Mouse (Mus musculus): ENCODE data around the gene Gm20532. TPM values are rescaled to one million over a fixed set of nuclear protein-coding genes. Genes with fewer than 3 reads are reported as not detected.
"Not testable (repeated sequence)": the region's sequence is repeated elsewhere in the genome, so short reads cannot be mapped to it uniquely, and the experiment has no call there.

The Gm20532 gene
- polyA plus RNA-seq, 1 experiment from 2014 or later, result not detected

DNA sequence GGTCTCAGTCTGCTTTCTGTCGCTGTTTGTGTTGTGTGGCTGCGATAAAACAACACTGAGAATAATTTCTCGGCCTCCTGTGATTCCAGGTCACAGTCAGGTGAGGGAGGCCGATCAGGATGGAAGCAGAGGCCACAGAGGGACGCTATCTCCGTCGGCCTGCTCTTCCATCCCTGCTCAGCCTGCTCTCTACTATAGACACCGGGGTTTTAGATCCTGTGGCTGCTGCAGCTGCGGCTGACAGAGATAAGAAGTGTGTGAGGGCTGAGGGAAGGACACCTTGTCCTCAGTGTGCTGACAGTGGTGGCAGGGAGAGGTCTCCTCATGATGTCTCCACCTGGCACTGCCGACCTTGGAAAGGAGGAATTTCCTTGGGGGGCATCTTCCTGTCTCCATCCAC is 76.7 kb downstream of the Gm20532 start:
- Histone ChIP-seq H3K9ac (ENCODE audit: low read depth, low read length) (no peak overlapping the region), H3K4me1 (replicated peaks; ENCODE audit: control insufficient read depth, insufficient read depth, low read length) (no peaks in the 10 kb centered on the region), H3K9me3 (ENCODE audit: control insufficient read depth, low read length) (no peaks in the 10 kb centered on the region), H3K4me3 (ENCODE audit: low read depth, low read length) (no peak overlapping the region), H3K27ac (ENCODE audit: low read depth, low read length) (no peak overlapping the region), H3K27me3 (ENCODE audit: control insufficient read depth, insufficient read depth, low read length) (no peaks in the 10 kb centered on the region), H3K36me3 (ENCODE audit: control insufficient read depth, insufficient read depth, low read length) (no peaks in the 10 kb centered on the region), H3K4me2 (replicated peaks; ENCODE audit: low read depth, low read length) (no peak overlapping the region)
- 85% methylated on average over 10 of the region's 10 CpGs for WGBS
- ATAC-seq (ENCODE audit: low FRiP score) (no peak), DNase-seq (ENCODE audit: low spot score) (no peak)

DNA sequence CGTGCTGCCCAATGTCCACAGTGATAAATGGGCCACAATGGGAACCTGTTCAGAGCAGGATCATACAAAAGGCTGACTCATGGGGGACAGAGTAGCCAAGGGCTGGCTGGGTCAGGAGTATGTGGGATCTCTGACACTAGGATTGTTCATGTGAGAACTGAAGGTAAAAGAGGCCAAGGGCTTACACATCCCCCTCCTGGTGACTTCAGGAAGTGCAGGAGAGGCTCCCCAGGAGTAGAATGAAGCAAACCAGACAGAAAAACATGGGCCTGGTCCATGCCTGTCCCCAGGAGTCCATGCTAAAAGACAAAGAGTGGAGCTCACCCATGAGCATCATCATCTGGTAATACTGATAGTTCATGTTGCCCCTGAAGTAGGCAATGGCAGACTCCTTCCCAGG is 77.1 kb downstream of the Gm20532 start:
- peak; percentile 73 for DNase-seq (ENCODE audit: low spot score)
- H3K27me3 ChIP-seq (ENCODE audit: control insufficient read depth, insufficient read depth, low read length); H3K4me2 ChIP-seq (replicated peaks; ENCODE audit: low read depth, low read length); H3K36me3 ChIP-seq (ENCODE audit: control insufficient read depth, insufficient read depth, low read length); H3K9ac ChIP-seq (ENCODE audit: low read depth, low read length); H3K27ac ChIP-seq (ENCODE audit: low read depth, low read length); H3K4me3 ChIP-seq (ENCODE audit: low read depth, low read length); H3K9me3 ChIP-seq (ENCODE audit: control insufficient read depth, low read length); H3K4me1 ChIP-seq (replicated peaks; ENCODE audit: control insufficient read depth, insufficient read depth, low read length); ATAC-seq (ENCODE audit: low FRiP score): not testable (repeated sequence)
- 89% methylated on average over 1 of the region's 1 CpGs for WGBS

DNA sequence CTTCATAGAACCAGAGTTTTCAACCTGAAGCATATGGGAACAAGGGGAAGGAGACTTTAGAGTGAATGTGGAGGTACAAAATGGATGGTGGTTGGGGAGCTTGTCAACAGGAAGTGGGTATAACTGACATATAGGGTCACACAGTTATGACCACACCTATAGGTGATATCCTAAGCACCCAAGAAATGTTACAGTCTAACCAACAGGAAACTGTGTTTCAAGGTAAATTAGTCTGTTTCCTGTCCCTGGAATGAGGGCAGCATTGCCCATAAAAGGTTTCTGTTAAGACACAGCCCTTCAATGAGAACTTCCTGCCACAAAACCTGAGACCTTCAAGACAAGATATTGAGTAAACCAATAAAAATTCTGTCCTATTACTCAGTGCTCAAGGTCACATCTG is 82.3 kb downstream of the Gm20532 start:
- Histone ChIP-seq H3K4me2 (replicated peaks; ENCODE audit: low read depth, low read length) (no peak overlapping the region), H3K9ac (ENCODE audit: low read depth, low read length) (no peak overlapping the region), H3K27ac (ENCODE audit: low read depth, low read length) (no peak overlapping the region), H3K36me3 (ENCODE audit: control insufficient read depth, insufficient read depth, low read length) (no peaks in the 10 kb centered on the region), H3K9me3 (ENCODE audit: control insufficient read depth, low read length) (no peaks in the 10 kb centered on the region), H3K4me3 (ENCODE audit: low read depth, low read length) (no peak overlapping the region), H3K27me3 (ENCODE audit: control insufficient read depth, insufficient read depth, low read length) (no peaks in the 10 kb centered on the region), H3K4me1 (replicated peaks; ENCODE audit: control insufficient read depth, insufficient read depth, low read length) (no peaks in the 10 kb centered on the region)
- DNase-seq (ENCODE audit: low spot score), result no peak
- no peak for ATAC-seq (ENCODE audit: low FRiP score)

DNA sequence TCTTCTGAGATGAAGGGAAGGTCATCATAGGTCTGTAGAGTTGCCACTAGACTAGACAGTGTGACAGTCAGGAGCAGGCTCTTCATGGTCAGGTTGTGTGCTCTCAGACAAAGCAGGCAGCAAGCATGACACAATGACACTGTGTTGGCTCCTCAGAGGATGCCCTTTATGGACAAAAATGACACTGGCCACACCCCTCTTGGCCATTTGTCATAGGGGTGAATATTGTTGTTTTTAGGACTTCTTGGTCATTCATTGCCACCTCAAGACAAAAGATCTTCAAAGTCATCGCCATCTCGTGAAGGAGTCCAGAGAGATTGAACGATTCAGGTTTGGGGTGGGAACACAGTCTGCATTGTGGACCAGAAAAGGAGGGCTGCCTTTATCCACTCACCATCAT is 84.7 kb downstream of the Gm20532 start, which contains the start of gene Lcn4:
Lcn4 (minus strand) TSS at position 101 of the 400 bp plus-strand sequence.
- Histone ChIP-seq H3K4me2 (replicated peaks; ENCODE audit: low read depth, low read length) (no peak within 1 kb of the TSS), H3K27me3 (ENCODE audit: control insufficient read depth, insufficient read depth, low read length) (no peaks in the 10 kb centered on the region), H3K36me3 (ENCODE audit: control insufficient read depth, insufficient read depth, low read length) (no peaks in the 10 kb centered on the region), H3K4me1 (replicated peaks; ENCODE audit: control insufficient read depth, insufficient read depth, low read length) (no peaks in the 10 kb centered on the region), H3K27ac (ENCODE audit: low read depth, low read length) (no peak within 1 kb of the TSS), H3K4me3 (ENCODE audit: low read depth, low read length) (no peak within 1 kb of the TSS), H3K9me3 (ENCODE audit: control insufficient read depth, low read length) (no peaks in the 10 kb centered on the region), H3K9ac (ENCODE audit: low read depth, low read length) (no peak within 1 kb of the TSS)
- 97% methylated on average over 3 of the region's 3 CpGs for WGBS
- DNase-seq (ENCODE audit: low spot score), result no peak
- ATAC-seq (ENCODE audit: low FRiP score), result no peak

MicroRNAs encoded within 50 kb of the gene (microRNA counts, 519-probe panel; counts per million panel counts)
- 6,806 counts per million, percentile 94 among the panel's probes with 10 or more counts for microRNA mmu-miR-126-3p
- microRNA mmu-miR-126-5p, result 4,745 counts per million, percentile 60 among the panel's probes with 10 or more counts

Other genes with a start within 250 kb of the Gm20532 start
- gene Dnlz, start 234.5 kb upstream of the Gm20532 start, polyA plus RNA-seq (2014; fragmentation: Nextera tagmentation; extraction: Ambion mirVana), result 27.3 and 29.6 TPM in 2 replicates
- 0.21 and 0.36 TPM in 2 replicates for gene Card9, start 225.7 kb upstream of the Gm20532 start, polyA plus RNA-seq (2014; fragmentation: Nextera tagmentation; extraction: Ambion mirVana)
- gene Snapc4, start 206.0 kb upstream of the Gm20532 start, polyA plus RNA-seq (2014; fragmentation: Nextera tagmentation; extraction: Ambion mirVana), result 22.1 and 23.6 TPM in 2 replicates
- 133 and 140 TPM in 2 replicates for gene Entr1, start 197.3 kb upstream of the Gm20532 start, polyA plus RNA-seq (2014; fragmentation: Nextera tagmentation; extraction: Ambion mirVana)
- gene Pmpca, start 197.3 kb upstream of the Gm20532 start, polyA plus RNA-seq (2014; fragmentation: Nextera tagmentation; extraction: Ambion mirVana), result 94.4 and 108 TPM in 2 replicates
- 23.1 and 23.9 TPM in 2 replicates for gene Inpp5e, start 177.4 kb upstream of the Gm20532 start, polyA plus RNA-seq (2014; fragmentation: Nextera tagmentation; extraction: Ambion mirVana)
- gene Sec16a, start 141.4 kb upstream of the Gm20532 start, polyA plus RNA-seq (2014; fragmentation: Nextera tagmentation; extraction: Ambion mirVana), result 29.6 and 31.2 TPM in 2 replicates
- gene Notch1, start 70.0 kb upstream of the Gm20532 start, polyA plus RNA-seq (2014; fragmentation: Nextera tagmentation; extraction: Ambion mirVana), result 48.9 and 66.8 TPM in 2 replicates
- 62.7 and 65.2 TPM in 2 replicates for gene Egfl7, start 6.6 kb upstream of the Gm20532 start, polyA plus RNA-seq (2014; fragmentation: Nextera tagmentation; extraction: Ambion mirVana)
- 7.3 and 7.5 TPM in 2 replicates for gene Agpat2, start 17.8 kb downstream of the Gm20532 start, polyA plus RNA-seq (2014; fragmentation: Nextera tagmentation; extraction: Ambion mirVana)
- 38.4 and 45.5 TPM in 2 replicates for gene Fam69b, start 41.8 kb downstream of the Gm20532 start, polyA plus RNA-seq (2014; fragmentation: Nextera tagmentation; extraction: Ambion mirVana)
- gene Lcn4, start 84.6 kb downstream of the Gm20532 start, polyA plus RNA-seq (2014; fragmentation: Nextera tagmentation; extraction: Ambion mirVana), result not detected in 2 replicates

Measured in hindbrain, embryonic 11.5 days (tissue).